Mouse (Mus musculus) activated CD4-positive, CD25-positive, alpha-beta regulatory T cell, adult 9 weeks (primary cell): ENCODE data around the gene Peg10. TPM values are rescaled to one million over a fixed set of nuclear protein-coding genes. Genes with fewer than 3 reads are reported as not detected.

Source experiments
- polyA plus RNA-seq: library from polyadenylated mRNA; unstranded; fragments of 100-300 nt; shearing (Covaris generic); gene quantifications from one replicate; pipeline ENCODE4 v1.2.1, GENCODE M21; 2017

Gene Peg10
- polyA plus RNA-seq: not detected

DNA sequence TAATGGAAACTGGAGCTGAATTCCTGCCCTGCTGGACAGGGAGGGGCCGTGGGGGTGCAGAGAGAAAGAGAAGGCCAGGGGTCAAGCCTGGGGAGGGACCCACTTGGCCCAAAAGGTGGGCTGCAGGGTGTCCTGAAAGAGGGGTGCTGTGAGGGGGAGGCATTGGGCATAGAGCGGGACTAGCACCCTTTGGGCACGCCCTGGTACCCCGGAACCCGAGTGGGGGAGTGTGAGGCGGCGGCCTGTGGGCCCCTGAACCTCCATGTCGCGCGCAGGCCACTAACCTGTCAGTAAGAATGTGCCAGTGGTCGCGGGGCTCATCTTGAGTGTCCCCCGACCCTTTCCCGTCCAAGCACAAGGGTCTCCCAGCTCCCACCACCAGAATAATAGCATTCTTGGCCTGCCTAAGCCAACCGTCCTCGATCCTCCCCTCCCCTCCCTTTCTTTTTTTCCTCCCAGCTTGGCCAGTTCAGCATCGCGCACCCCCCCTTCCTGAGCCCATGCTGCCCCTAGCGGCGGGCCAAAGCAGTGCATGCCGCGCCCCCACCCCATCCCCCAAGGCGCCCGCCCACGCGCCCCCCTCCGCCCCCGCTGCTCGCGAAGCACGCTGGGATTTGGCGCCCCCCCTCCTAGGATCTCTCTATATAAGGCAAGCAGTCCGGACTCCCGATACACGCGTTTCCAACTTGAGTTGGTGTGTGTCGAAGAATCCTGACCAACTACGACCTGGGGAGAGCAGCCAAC, at the start of gene Peg10, which contains the start of gene Sgce:
Gene Peg10 (plus strand): TSS at position 611 of the 744 bp plus-strand sequence.
Gene Sgce (minus strand): TSS at position 512 of the 744 bp plus-strand sequence.

Other genes with a start within 250 kb of the Peg10 start
- 0.45 TPM for gene Col1a2, start 242.5 kb upstream of the Peg10 start, polyA plus RNA-seq
- gene Casd1, start 146.5 kb upstream of the Peg10 start, polyA plus RNA-seq: 4.6 TPM
- not detected for gene Sgce, start 99 bp upstream of the Peg10 start, polyA plus RNA-seq
- 0.02 TPM for gene Ppp1r9a, start 155.6 kb downstream of the Peg10 start, polyA plus RNA-seq